Mouse (Mus musculus) cerebellum, adult (tissue): ENCODE measurements around the gene Mob1b.
"Not testable (repeated sequence)": the region's sequence is repeated elsewhere in the genome, so short reads cannot be mapped to it uniquely, and the experiment has no call there.

Source experiments
- ATAC-seq: cut with Nextera tagmentation; 2 replicates; pipeline ENCODE4 v1.9.2; 2017; ENCODE audit warnings: mild to moderate bottlenecking, moderate library complexity, mixed read lengths; ENCODE audit not compliant: insufficient number of reproducible peaks, low FRiP score, low TSS enrichment

Gene Mob1b

GRCm38 (mm10) chr5:88699251-88699913 is 21.3 kb upstream of the Mob1b start:
- no peak for ATAC-seq

GRCm38 (mm10) chr5:88702041-88702440 is 18.6 kb upstream of the Mob1b start:
- no peak for ATAC-seq

- ATAC-seq, result no peak
Observed at GRCm38 (mm10) chr5:88703551-88703950, 17.1 kb upstream of the Mob1b start.

GRCm38 (mm10) chr5:88711128-88711527 is 9.5 kb upstream of the Mob1b start:
- no peak for ATAC-seq

- ATAC-seq, result no peak
Observed at GRCm38 (mm10) chr5:88711618-88712224, 8.9 kb upstream of the Mob1b start.

GRCm38 (mm10) chr5:88712328-88712727 is 8.3 kb upstream of the Mob1b start:
- no peak for ATAC-seq

DNA sequence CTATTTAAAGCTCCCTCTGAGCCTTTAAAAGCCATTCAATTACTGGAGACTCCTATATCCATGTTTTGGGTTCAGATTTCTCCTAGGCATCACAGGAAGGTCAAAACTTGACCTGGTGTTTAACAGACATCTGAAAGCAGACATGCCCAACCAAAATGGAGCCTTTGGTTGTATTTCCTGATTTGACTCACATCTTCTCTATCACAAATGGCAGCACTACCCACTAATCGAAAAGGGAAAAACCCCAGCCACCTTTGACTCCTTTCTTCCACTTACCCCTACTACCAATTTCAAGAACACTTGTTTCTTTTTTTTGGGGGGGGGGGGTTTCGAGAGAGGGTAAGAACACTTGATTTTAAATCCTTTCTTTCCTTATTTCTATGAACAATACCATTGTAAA is 3.7 kb upstream of the Mob1b start:
- ATAC-seq, result no peak

DNA sequence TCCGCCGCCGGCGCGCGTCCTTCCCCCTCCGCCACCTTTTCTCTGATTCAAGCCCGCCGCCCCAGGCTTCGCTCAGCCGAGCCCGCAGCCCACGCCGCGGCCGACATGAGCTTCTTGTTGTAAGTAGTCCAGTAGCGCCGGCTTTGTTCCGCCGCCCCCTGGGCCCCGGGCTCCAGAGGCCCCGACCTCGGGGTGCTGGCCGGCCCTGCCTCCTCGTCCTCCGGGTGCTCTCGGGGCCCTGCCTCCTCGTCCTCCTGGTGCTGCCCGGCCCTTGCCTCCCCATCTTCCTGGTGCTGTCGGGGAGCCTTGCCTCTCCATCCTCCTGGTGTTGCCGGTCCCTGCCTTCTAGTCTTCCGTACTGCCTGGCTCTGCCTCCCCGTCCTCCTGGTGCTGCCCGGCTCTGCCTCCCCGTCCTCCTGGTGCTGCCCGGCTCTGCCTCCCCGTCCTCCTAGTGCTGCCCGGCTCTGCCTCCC is 384 bp downstream of the Mob1b start:
- ATAC-seq, result peak; percentile 51; the same call in 1 of the 2 replicates

GRCm38 (mm10) chr5:88721565-88722212 is 1.0 kb downstream of the Mob1b start:
- ATAC-seq, result peak; percentile 57

- ATAC-seq, result no peak
Observed at GRCm38 (mm10) chr5:88722213-88722600, 1.6 kb downstream of the Mob1b start.

DNA sequence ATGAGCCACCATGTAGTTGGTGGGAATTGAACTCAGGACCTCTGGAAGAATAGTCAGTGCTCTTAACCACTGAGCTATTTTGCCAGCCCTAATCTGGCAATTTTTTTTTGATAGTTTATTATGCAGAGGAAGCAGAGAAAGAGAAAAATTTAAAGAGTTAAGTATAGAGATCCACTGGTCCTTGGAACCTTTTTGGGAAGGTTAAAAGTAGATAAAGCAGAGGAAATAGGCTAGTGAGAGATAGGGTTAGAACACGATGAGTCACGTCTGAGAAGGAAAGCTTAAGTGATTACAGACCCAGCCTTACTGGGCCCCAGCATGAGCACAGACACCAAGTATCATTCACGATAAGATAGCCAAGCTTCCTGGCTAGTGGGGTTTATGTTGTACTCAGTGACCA is 3.4 kb downstream of the Mob1b start:
- ATAC-seq, result no peak

GRCm38 (mm10) chr5:88727593-88728144 is 7.0 kb downstream of the Mob1b start:
- ATAC-seq, result no peak

- ATAC-seq, result no peak
Observed at GRCm38 (mm10) chr5:88734786-88735185, 14.1 kb downstream of the Mob1b start.

- ATAC-seq, result not testable (repeated sequence)
Observed at GRCm38 (mm10) chr5:88741065-88741464, 20.4 kb downstream of the Mob1b start.

GRCm38 (mm10) chr5:88747774-88748173 is 27.1 kb downstream of the Mob1b start:
- no peak for ATAC-seq

- no peak for ATAC-seq
Observed at GRCm38 (mm10) chr5:88753199-88753598, 32.5 kb downstream of the Mob1b start.

GRCm38 (mm10) chr5:88762611-88763010 is 42.0 kb downstream of the Mob1b start:
- no peak for ATAC-seq

- ATAC-seq, result peak; percentile 51
Observed at GRCm38 (mm10) chr5:88764430-88764986, 43.9 kb downstream of the Mob1b start.

- peak; percentile 97 for ATAC-seq
Observed at GRCm38 (mm10) chr5:88764987-88765481, 44.4 kb downstream of the Mob1b start, which contains the start of gene Dck. Dck (plus strand) TSS chr5:88764996.

GRCm38 (mm10) chr5:88765587-88765986 is 44.9 kb downstream of the Mob1b start:
- 0 out of 2 replicates have a peak, but pooled peaks have one; percentile 1 for ATAC-seq

DNA sequence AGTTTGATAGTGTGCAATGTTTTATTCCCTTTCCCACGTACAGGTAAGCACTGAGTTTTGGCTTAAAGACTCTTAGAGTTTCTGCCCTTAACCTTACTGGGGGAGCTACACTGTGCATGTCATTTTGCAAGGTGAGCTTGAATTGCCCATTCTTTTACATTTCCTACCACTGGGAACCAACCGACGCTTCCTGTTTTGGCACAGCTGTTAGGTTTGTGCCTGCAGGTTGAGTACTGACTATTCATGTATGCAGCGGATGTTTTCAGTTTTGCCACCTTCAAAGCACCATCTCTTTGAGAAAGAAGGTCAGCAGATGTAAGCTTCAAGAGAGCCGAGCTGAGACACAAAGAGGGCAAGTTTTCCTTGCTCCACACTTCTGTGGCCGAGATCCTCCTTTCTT is 45.5 kb downstream of the Mob1b start:
- no peak for ATAC-seq
